Mouse (Mus musculus) colon, adult 2 months (tissue): ENCODE measurements around the gene Nanos2. TPM values are rescaled to one million over a fixed set of nuclear protein-coding genes. Genes with fewer than 3 reads are reported as not detected.

ENCODE experiments used
- polyA plus RNA-seq: library from polyadenylated mRNA; depleted of rRNA; stranded (reverse); fragments of >200 nt; gene quantifications from 2 replicates; pipeline ENCODE4 v1.2.3, GENCODE M21; 2012; rRNA removed

The Nanos2 gene
- not detected in 2 replicates for polyA plus RNA-seq

GRCm38 (mm10) chr7:18987100-18987499, at the start of gene Nanos2:
Gene Nanos2, plus strand, starts transcription at chr7:18987400.

GRCm38 (mm10) chr7:18990601-18991295, 3.5 kb downstream of the Nanos2 start, which contains the start of gene Mypop:
Gene Mypop, plus strand, starts transcription at chr7:18991245.

DNA sequence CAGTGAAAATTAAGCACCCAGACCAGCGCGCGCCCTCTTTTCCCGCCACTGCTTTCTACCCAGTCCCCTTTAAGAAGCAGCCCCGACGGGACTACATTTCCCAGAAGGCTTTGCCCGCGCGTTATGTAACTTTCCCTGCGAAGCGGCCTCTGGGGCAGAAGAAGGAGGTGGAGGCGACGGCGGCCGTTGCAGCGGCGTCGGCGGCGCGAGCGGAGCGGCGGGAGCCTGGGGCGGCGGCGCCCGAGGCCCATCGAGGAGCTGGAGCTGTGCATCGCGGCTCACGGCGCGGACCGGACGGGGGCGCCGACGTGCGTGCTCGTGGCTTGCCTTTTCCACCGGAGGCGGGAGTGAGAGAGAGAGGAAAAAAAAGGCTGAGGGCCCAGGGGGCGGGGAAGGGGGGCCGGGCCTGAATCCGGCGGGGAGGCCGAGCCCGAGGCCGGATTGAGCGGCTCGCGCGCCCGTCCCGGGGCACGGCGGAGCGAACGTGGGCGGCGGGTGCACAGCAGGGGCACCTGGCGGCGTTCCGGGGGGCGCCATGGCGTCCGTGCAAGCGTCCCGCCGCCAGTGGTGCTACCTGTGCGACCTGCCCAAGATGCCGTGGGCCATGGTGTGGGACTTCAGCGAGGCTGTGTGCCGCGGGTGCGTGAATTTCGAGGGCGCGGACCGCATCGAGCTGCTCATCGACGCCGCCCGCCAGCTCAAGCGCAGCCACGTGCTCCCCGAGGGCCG, 16.9 kb downstream of the Nanos2 start, which contains the start of gene Irf2bp1:
Gene Irf2bp1, plus strand, starts transcription at position 143 of the 729 bp plus-strand sequence.

DNA sequence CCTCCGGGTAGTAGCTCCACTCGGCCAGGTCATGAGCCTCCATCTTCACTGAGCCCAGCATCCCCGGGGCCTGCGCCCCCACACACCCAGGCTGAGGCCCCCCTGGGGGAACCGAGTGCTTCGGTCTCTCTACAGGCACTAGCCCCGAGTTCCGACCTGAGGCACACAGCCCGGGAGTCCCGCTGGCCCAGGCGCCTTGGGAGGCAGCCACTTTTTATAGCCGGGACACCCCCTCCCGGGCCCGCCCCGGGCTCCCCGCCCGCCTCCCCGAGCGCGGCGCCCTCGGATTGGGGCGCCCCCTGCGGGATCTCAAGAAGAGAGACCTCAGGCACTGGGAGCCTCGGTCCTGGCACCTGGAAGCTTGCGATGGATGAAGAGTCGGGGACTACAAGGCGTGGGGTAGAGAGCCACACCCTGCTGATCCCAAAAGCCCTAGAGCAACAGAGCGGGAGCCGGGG, 36.2 kb downstream of the Nanos2 start, which contains the start of gene Foxa3:
Gene Foxa3, minus strand, starts transcription at position 182 of the 458 bp plus-strand sequence.

DNA sequence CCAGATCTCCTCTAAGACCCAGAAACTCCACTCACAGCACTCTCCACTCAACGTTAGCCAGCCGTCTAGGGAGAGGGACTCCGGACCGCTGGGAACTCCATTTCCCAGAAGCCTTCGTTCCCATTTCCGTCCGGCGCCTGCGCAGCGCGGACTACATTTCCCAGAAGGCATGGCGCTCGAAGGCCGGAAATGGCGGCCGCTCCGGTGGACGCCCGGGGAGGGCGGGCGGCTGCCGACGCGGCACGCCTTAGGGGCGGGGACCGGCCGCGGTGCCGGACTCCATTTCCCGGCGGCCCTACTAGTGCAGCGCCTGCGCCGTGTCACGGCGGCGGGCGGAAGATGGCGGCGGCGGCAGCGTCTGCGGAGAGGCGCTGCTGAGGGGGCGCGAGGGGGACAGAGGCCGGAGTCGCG, 36.9 kb downstream of the Nanos2 start, which contains the start of gene Sympk:
Gene Sympk, plus strand, starts transcription at position 282 of the 411 bp plus-strand sequence.

Other genes starting within 250 kb of the Nanos2 start
- gene Psg19, start 188.9 kb upstream of the Nanos2 start, polyA plus RNA-seq: not detected in 2 replicates
- gene Psg17, start 165.8 kb upstream of the Nanos2 start, polyA plus RNA-seq: 0.26 and 0.38 TPM in 2 replicates
- 5.5 and 6.5 TPM in 2 replicates for gene Mill2, start 147.4 kb upstream of the Nanos2 start, polyA plus RNA-seq
- gene Pglyrp1, start 116.1 kb upstream of the Nanos2 start, polyA plus RNA-seq: 1,287 and 1,800 TPM in 2 replicates
- 24.9 and 30.9 TPM in 2 replicates for gene Ccdc61, start 77.0 kb upstream of the Nanos2 start, polyA plus RNA-seq
- 0.56 and 0.80 TPM in 2 replicates for gene Nova2, start 61.5 kb upstream of the Nanos2 start, polyA plus RNA-seq
- gene Mypop, start 3.8 kb downstream of the Nanos2 start, polyA plus RNA-seq: 9.8 and 12.8 TPM in 2 replicates
- gene Irf2bp1, start 16.6 kb downstream of the Nanos2 start, polyA plus RNA-seq: 48.1 and 49.0 TPM in 2 replicates
- 70.8 and 76.2 TPM in 2 replicates for gene Foxa3, start 36.1 kb downstream of the Nanos2 start, polyA plus RNA-seq
- 80.5 and 90.6 TPM in 2 replicates for gene Sympk, start 37.0 kb downstream of the Nanos2 start, polyA plus RNA-seq
- not detected in 2 replicates for gene Rsph6a, start 67.3 kb downstream of the Nanos2 start, polyA plus RNA-seq
- 32.3 and 33.8 TPM in 2 replicates for gene Dmwd, start 88.8 kb downstream of the Nanos2 start, polyA plus RNA-seq
- gene Dmpk, start 96.4 kb downstream of the Nanos2 start, polyA plus RNA-seq: 613 and 864 TPM in 2 replicates
- 45.2 and 56.4 TPM in 2 replicates for gene Six5, start 107.2 kb downstream of the Nanos2 start, polyA plus RNA-seq
- not detected in 2 replicates for gene Gm4969, start 131.0 kb downstream of the Nanos2 start, polyA plus RNA-seq
- gene Fbxo46, start 132.5 kb downstream of the Nanos2 start, polyA plus RNA-seq: 14.7 and 14.9 TPM in 2 replicates
- gene Qpctl, start 161.9 kb downstream of the Nanos2 start, polyA plus RNA-seq: 15.1 and 16.3 TPM in 2 replicates
- 19.3 and 24.0 TPM in 2 replicates for gene Snrpd2, start 162.3 kb downstream of the Nanos2 start, polyA plus RNA-seq
- gene Gipr, start 178.7 kb downstream of the Nanos2 start, polyA plus RNA-seq: 0.95 and 1.6 TPM in 2 replicates
- gene Eml2, start 189.0 kb downstream of the Nanos2 start, polyA plus RNA-seq: 45.4 and 47.5 TPM in 2 replicates
- gene Gpr4, start 225.1 kb downstream of the Nanos2 start, polyA plus RNA-seq: 4.0 and 4.6 TPM in 2 replicates
- 40.5 and 52.5 TPM in 2 replicates for gene Opa3, start 240.9 kb downstream of the Nanos2 start, polyA plus RNA-seq